Mouse (Mus musculus): ENCODE measurements around the gene Bad. TPM values are rescaled to one million over a fixed set of nuclear protein-coding genes. Genes with fewer than 3 reads are reported as not detected.
"Not testable (repeated sequence)": the region's sequence is repeated elsewhere in the genome, so short reads cannot be mapped to it uniquely, and the experiment has no call there.

The Bad gene
- polyA plus RNA-seq (2014; fragmentation: Nextera tagmentation; extraction: Ambion mirVana) = 61.7 and 63.9 TPM in 2 replicates

DNA sequence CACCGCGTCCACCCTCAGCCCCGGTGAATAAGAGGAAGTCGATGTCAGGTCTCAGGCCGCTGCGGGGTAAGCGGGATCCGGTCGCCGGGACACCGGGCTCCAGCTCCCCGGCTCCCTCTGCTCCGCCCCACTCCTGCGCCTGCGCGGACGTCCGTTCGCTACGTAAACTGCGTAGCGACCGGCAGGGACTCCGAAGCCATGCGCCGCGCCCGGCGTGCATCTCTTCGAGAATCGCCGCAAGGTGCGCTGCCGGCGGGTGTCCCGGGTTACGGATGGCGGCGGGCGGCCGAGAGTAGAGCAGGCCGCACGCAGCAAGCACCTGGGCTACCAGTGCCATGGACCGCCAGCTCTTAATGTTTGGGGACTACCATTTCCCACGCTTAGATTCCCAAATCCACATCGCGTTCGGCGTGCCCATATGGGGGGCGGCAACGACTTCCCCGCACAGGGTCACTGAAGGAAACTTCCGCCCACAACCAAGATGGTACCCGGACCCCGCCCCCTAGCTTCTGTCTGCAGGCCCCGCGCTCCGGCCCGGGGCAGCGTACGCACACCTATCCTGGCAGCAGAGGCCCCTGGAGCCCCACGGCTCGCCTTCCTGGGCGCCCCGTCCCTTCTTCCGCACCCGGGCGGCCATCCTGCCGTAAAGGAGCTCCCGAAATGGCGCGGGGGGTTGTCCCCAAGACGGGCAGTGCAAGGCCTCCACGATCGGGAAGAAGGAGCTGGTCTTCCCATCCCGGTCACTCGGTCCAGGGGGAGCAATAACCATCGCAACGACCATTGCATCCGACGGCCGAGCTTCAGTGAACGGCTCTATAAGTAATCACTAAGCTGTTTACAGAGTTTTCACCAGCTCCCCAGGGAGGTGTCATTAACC, at the start of gene Bad:
Bad (plus strand) TSS at position 490 of the 877 bp plus-strand sequence.
- H3K9me3 ChIP-seq (ENCODE audit: control insufficient read depth, low read length) = no peaks in the 10 kb centered on the region
- under 1% methylated on average over 80 of the region's 83 CpGs for WGBS
- H3K4me3 ChIP-seq (ENCODE audit: low read depth, low read length) = peak within 1 kb of the TSS; percentile 69
- peak; percentile 85 for ATAC-seq (ENCODE audit: low FRiP score)
- peak within 1 kb of the TSS; percentile 93 for H3K27ac ChIP-seq (ENCODE audit: low read depth, low read length)
- peak within 1 kb of the TSS; percentile 99 for H3K4me2 ChIP-seq (replicated peaks; ENCODE audit: low read depth, low read length)
- no peaks in the 10 kb centered on the region for H3K27me3 ChIP-seq (ENCODE audit: control insufficient read depth, insufficient read depth, low read length)
- DNase-seq (ENCODE audit: low spot score) = peak; percentile 98
- H3K36me3 ChIP-seq (ENCODE audit: control insufficient read depth, insufficient read depth, low read length) = no peaks in the 10 kb centered on the region
- peak within 1 kb of the TSS; percentile 88 for H3K9ac ChIP-seq (ENCODE audit: low read depth, low read length)
- peaks cover 7% of the 10 kb centered on the region for H3K4me1 ChIP-seq (replicated peaks; ENCODE audit: control insufficient read depth, insufficient read depth, low read length)

DNA sequence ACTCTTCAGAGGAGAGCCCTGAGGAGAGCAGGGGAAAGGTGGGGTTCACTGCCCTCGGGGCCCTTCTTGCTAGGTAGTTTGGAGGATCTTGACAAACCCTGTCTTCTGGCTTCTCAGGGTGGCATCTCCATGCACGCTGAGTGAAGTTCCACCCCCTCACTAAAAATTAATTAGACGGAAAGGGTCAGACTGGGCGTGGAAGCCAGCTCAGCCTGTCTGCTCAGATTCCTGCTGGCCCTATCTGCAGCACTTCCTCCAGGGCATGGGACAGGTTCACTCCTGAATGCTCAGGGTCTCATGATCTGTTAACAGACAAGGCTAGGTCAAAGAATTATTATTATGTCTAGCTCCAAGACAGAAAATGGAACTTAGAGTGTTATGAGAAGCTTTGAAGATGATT, 49.1 kb upstream of the Bad start:
- ATAC-seq (ENCODE audit: low FRiP score) (no peak), DNase-seq (ENCODE audit: low spot score) (no peak)
- 70% methylated on average over 4 of the region's 4 CpGs for WGBS
- no peak overlapping the region for H3K4me2 ChIP-seq (replicated peaks; ENCODE audit: low read depth, low read length)
- no peaks in the 10 kb centered on the region for H3K36me3 ChIP-seq (ENCODE audit: control insufficient read depth, insufficient read depth, low read length)
- H3K4me1 ChIP-seq (replicated peaks; ENCODE audit: control insufficient read depth, insufficient read depth, low read length) = no peaks in the 10 kb centered on the region
- no peak overlapping the region for H3K27ac ChIP-seq (ENCODE audit: low read depth, low read length)
- no peaks in the 10 kb centered on the region for H3K27me3 ChIP-seq (ENCODE audit: control insufficient read depth, insufficient read depth, low read length)
- H3K9ac ChIP-seq (ENCODE audit: low read depth, low read length) = no peak overlapping the region
- no peaks in the 10 kb centered on the region for H3K9me3 ChIP-seq (ENCODE audit: control insufficient read depth, low read length)
- no peak overlapping the region for H3K4me3 ChIP-seq (ENCODE audit: low read depth, low read length)

DNA sequence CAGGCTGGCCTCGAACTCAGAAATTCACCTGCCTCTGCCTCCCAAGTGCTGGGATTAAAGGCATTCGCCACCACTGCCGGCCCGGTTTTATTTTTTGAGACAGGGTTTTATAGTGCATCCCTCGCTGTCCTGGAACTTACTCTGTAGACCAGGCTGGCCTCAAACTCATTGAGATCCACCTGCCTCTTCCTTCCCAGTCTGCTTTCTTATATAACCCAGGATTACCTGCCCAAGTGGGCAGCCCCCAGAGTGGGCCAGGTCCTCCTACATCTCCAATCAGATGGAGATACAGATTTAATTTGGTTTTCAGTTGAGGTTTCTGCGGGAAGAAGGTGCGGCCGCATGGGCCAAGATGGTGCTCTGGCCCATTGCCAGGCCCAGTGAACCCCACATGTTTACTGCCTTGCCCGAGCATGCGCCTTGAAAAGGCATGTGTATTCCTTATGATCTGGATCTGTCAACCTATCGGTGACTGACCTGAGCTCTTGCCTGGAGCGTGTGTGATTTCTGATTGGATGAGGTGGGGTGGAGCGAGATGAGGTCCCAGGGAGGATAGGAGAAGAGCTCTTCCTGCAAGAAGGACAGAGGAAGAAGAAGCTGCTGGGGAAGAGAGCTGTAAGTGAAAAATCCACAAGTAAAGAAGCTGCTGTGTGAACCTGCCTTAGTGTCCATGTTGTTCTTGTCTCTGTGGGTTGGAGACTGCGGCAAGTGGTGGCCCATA, 47.8 kb upstream of the Bad start:
- Histone ChIP-seq H3K9me3 (ENCODE audit: control insufficient read depth, low read length) (no peaks in the 10 kb centered on the region), H3K27me3 (ENCODE audit: control insufficient read depth, insufficient read depth, low read length) (no peaks in the 10 kb centered on the region), H3K4me2 (replicated peaks; ENCODE audit: low read depth, low read length) (no peak overlapping the region), H3K9ac (ENCODE audit: low read depth, low read length) (no peak overlapping the region), H3K4me3 (ENCODE audit: low read depth, low read length) (no peak overlapping the region), H3K27ac (ENCODE audit: low read depth, low read length) (no peak overlapping the region), H3K4me1 (replicated peaks; ENCODE audit: control insufficient read depth, insufficient read depth, low read length) (no peaks in the 10 kb centered on the region), H3K36me3 (ENCODE audit: control insufficient read depth, insufficient read depth, low read length) (no peaks in the 10 kb centered on the region)
- 92% methylated on average over 14 of the region's 14 CpGs for WGBS
- DNase-seq (ENCODE audit: low spot score) (no peak), ATAC-seq (ENCODE audit: low FRiP score) (no peak)

DNA sequence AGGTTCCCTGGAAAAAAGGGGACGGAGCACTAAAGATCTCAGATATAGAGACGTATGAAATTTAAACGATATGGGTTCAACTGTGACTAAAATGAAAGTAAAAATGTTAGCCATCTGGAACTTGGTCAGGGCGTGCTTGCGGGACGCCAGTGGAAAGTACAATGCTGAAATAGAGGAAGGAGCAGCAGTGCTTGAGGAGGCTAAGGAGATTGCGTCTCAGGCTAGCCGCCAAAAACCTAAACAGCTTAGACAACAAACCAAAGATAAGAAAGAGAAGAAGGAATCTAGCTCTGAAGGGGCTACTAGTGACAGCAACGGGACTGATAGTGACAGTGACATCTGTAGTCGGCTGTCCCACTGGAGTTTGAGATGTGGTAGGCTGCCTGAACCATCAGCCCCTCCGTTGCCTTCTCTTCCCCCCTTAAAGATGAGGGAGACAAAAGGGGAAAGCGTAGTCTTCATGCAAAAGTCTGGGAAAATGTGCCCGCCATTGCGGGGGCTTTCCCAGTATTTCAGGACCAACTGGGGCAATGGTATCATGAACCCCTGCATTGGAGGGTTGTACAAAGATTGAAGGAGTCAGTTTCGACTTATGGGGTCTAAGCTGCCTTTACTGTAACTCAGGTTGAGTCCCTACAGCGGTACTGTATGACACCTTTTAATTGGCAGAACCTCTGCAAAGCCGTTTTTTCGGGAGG, 45.9 kb upstream of the Bad start:
- not testable (repeated sequence) for DNase-seq (ENCODE audit: low spot score); ATAC-seq (ENCODE audit: low FRiP score); H3K4me2 ChIP-seq (replicated peaks; ENCODE audit: low read depth, low read length); H3K27me3 ChIP-seq (ENCODE audit: control insufficient read depth, insufficient read depth, low read length); H3K4me3 ChIP-seq (ENCODE audit: low read depth, low read length); H3K9ac ChIP-seq (ENCODE audit: low read depth, low read length); H3K9me3 ChIP-seq (ENCODE audit: control insufficient read depth, low read length); H3K4me1 ChIP-seq (replicated peaks; ENCODE audit: control insufficient read depth, insufficient read depth, low read length); H3K27ac ChIP-seq (ENCODE audit: low read depth, low read length); H3K36me3 ChIP-seq (ENCODE audit: control insufficient read depth, insufficient read depth, low read length)
- 89% methylated on average over 18 of the region's 18 CpGs for WGBS

DNA sequence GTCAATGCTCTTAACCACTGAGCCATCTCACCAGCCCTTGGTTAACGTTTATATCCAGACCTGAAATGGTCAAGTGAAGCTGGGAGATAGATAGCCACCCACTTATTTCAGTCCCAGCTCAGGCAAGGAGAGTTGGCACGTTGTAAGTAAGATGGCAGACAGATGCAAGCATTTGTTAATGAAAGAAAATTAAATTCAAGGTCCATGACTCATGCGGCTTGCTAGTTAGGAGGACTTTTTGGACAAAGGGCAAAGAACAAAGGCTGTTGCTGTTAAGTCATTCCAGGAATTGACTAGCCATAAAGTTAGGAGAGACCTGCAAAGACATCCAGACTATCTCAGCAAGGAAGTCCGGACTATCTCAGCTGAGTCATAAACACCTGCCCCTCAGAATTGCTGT, 42.0 kb upstream of the Bad start:
- Histone ChIP-seq H3K4me1 (replicated peaks; ENCODE audit: control insufficient read depth, insufficient read depth, low read length) (no peaks in the 10 kb centered on the region), H3K4me2 (replicated peaks; ENCODE audit: low read depth, low read length) (no peak overlapping the region), H3K36me3 (ENCODE audit: control insufficient read depth, insufficient read depth, low read length) (no peaks in the 10 kb centered on the region), H3K9me3 (ENCODE audit: control insufficient read depth, low read length) (no peaks in the 10 kb centered on the region), H3K4me3 (ENCODE audit: low read depth, low read length) (no peak overlapping the region), H3K9ac (ENCODE audit: low read depth, low read length) (no peak overlapping the region), H3K27me3 (ENCODE audit: control insufficient read depth, insufficient read depth, low read length) (no peaks in the 10 kb centered on the region), H3K27ac (ENCODE audit: low read depth, low read length) (no peak overlapping the region)
- 85% methylated on average over 4 of the region's 4 CpGs for WGBS
- no peak for DNase-seq (ENCODE audit: low spot score)
- no peak for ATAC-seq (ENCODE audit: low FRiP score)

DNA sequence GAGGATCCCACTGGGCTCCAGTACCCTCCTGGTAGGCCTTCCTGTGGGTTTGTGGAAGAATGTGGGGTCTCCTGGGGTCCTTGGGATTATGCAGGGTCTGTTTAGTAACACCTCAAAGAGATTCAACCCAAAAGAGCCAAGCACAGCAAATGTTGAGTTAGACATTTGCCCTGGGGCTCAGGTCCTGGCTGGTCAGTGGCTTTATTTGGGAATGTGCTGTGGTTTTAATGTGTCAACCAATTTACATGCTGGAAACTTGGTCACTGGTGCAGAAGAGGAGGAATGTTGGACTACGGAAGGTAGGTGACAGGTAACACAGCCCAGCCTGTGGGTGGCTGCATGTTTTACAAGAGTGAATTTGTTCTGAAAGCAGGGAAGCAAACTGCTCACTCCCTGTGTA, 38.6 kb upstream of the Bad start:
- H3K27ac ChIP-seq (ENCODE audit: low read depth, low read length) = no peak overlapping the region
- 100% methylated on average over 1 of the region's 1 CpGs for WGBS
- H3K4me1 ChIP-seq (replicated peaks; ENCODE audit: control insufficient read depth, insufficient read depth, low read length) = 0 out of 2 replicates have a peak, but pooled peaks cover 3% of the 10 kb centered on the region
- no peaks in the 10 kb centered on the region for H3K27me3 ChIP-seq (ENCODE audit: control insufficient read depth, insufficient read depth, low read length)
- no peak for ATAC-seq (ENCODE audit: low FRiP score)
- H3K9me3 ChIP-seq (ENCODE audit: control insufficient read depth, low read length) = no peaks in the 10 kb centered on the region
- no peak overlapping the region for H3K4me2 ChIP-seq (replicated peaks; ENCODE audit: low read depth, low read length)
- no peak for DNase-seq (ENCODE audit: low spot score)
- peaks cover 5% of the 10 kb centered on the region for H3K36me3 ChIP-seq (ENCODE audit: control insufficient read depth, insufficient read depth, low read length)
- no peak overlapping the region for H3K4me3 ChIP-seq (ENCODE audit: low read depth, low read length)
- H3K9ac ChIP-seq (ENCODE audit: low read depth, low read length) = no peak overlapping the region

DNA sequence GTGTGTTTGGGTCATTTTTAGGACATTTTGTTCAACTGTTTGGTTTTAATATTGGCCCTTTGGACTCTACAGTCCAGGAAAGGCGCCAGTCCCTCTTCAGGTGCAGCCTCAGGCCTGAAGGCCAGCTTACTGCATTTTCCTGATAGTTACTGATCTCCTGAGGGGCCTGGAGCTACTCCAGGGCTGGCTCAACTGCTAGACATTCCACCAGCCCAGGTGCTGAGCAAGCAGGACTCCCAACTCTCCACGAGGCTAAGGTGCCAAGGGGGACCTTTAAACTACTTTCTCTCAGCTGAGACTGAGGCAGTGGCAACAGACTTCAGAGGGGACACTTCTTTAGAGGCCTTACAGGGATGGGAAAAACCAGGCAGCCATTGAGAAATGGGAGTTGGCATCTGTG, 36.8 kb upstream of the Bad start:
- DNase-seq (ENCODE audit: low spot score) (no peak), ATAC-seq (ENCODE audit: low FRiP score) (no peak)
- H3K9me3 ChIP-seq (ENCODE audit: control insufficient read depth, low read length) = no peaks in the 10 kb centered on the region
- WGBS = 83% methylated on average over 2 of the region's 2 CpGs
- H3K9ac ChIP-seq (ENCODE audit: low read depth, low read length) = no peak overlapping the region
- no peak overlapping the region for H3K27ac ChIP-seq (ENCODE audit: low read depth, low read length)
- peaks cover 10% of the 10 kb centered on the region for H3K4me1 ChIP-seq (replicated peaks; ENCODE audit: control insufficient read depth, insufficient read depth, low read length)
- H3K36me3 ChIP-seq (ENCODE audit: control insufficient read depth, insufficient read depth, low read length) = peaks cover 5% of the 10 kb centered on the region
- H3K27me3 ChIP-seq (ENCODE audit: control insufficient read depth, insufficient read depth, low read length) = no peaks in the 10 kb centered on the region
- H3K4me3 ChIP-seq (ENCODE audit: low read depth, low read length) = no peak overlapping the region
- H3K4me2 ChIP-seq (replicated peaks; ENCODE audit: low read depth, low read length) = no peak overlapping the region

DNA sequence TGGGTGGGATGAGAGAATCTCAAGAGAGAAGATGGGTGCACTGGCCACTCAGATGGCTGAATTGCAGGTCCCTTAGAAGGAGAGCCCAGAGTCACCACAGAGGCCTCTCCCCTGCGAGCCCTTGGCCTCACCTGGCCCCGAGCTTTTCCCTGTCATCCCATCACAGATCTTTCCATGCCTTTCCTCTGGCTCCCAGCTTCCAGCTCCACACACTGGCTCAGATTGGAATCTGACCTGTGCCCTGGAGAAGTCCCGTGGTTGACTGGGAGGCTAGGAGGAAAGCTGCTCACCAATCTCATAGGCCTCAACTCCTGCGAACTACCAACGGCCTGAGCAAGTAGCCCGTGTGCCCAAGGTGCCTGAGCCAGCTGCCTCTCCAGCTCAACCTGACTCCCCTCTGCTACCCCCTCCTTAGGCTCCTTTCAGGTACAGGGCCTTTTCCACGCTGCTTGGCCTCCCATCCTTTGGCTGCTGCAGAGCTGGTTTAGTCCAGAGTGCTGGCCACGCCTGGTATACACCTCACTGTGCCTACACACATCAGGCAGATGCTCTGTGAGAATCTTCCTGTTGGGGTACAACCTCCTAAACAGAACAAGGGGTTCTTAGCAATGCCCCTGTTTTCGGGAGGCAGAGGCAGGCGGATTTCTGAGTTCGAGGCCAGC, 36.0 kb upstream of the Bad start:
- Histone ChIP-seq H3K4me1 (replicated peaks; ENCODE audit: control insufficient read depth, insufficient read depth, low read length) (peaks cover 10% of the 10 kb centered on the region), H3K4me3 (ENCODE audit: low read depth, low read length) (no peak overlapping the region), H3K4me2 (replicated peaks; ENCODE audit: low read depth, low read length) (no peak overlapping the region), H3K27me3 (ENCODE audit: control insufficient read depth, insufficient read depth, low read length) (no peaks in the 10 kb centered on the region), H3K9me3 (ENCODE audit: control insufficient read depth, low read length) (no peaks in the 10 kb centered on the region), H3K9ac (ENCODE audit: low read depth, low read length) (no peak overlapping the region), H3K27ac (ENCODE audit: low read depth, low read length) (no peak overlapping the region), H3K36me3 (ENCODE audit: control insufficient read depth, insufficient read depth, low read length) (peaks cover 5% of the 10 kb centered on the region)
- WGBS = 92% methylated on average over 11 of the region's 11 CpGs
- no peak for ATAC-seq (ENCODE audit: low FRiP score)
- no peak for DNase-seq (ENCODE audit: low spot score)

All from hindbrain, embryonic 11.5 days (tissue).